Mouse (Mus musculus): ENCODE results near the gene Rfc5. TPM values are rescaled to one million over a fixed set of nuclear protein-coding genes. Genes with fewer than 3 reads are reported as not detected.
"Not testable (repeated sequence)": the region's sequence is repeated elsewhere in the genome, so short reads cannot be mapped to it uniquely, and the experiment has no call there.

Gene Rfc5
- polyA plus RNA-seq, 1 experiment, result 18.5 TPM

DNA sequence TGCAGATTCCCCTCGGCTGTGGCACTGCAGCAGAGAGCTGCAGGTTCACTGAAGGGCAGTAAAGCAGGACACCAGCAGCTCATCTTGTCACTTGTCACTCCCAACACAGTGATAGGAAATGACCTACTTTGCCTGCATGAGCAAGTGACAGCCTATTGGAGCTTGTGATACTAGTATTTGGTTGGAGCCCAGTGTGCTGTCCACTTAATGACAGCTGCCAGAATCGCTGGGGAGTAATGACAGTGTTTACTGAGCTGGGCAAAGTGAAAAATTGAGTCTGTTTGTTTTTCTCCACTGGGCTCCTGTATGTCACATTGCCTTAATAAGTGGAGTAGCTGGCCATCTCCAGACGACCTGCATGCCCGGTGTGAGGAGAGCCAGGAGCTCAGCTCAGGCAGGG is 8.6 kb downstream of the Rfc5 start:
- H3K4me1 ChIP-seq (ENCODE audit: control insufficient read depth, insufficient read depth, low read length), result peaks cover 9% of the 10 kb centered on the region
- no peak overlapping the region for H3K4me3 ChIP-seq (ENCODE audit: insufficient read depth, low read length)
- no peak for TF ChIP-seq POLR2A (IDR thresholded peaks at IDR 0.05; ENCODE audit: extremely low read depth, insufficient read depth, low read length)
- H3K27ac ChIP-seq (ENCODE audit: insufficient read depth, low read length), result no peak overlapping the region

DNA sequence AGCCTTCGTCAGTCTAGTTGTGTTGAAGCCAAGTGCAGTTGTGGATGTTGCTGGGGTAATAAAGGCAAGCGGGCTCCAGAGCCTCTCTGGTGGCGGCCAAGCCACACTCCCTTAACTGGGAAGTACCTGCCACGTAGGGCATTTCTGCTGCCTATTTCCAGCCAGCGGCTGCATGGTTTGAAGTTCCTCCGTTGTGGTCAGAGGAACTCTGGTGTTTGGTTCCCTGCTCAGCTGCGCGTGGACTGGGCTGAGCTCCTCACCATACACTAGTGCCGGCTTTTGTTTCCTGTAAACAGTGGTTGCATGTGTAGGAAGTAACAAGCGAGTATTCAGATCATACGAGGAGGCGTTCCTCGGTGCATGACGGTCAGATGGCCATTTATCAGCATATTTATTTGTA is 11.1 kb downstream of the Rfc5 start:
- not testable (repeated sequence) for H3K4me3 ChIP-seq (ENCODE audit: insufficient read depth, low read length); H3K27ac ChIP-seq (ENCODE audit: insufficient read depth, low read length)
- H3K4me1 ChIP-seq (ENCODE audit: control insufficient read depth, insufficient read depth, low read length), result peaks cover 16% of the 10 kb centered on the region

DNA sequence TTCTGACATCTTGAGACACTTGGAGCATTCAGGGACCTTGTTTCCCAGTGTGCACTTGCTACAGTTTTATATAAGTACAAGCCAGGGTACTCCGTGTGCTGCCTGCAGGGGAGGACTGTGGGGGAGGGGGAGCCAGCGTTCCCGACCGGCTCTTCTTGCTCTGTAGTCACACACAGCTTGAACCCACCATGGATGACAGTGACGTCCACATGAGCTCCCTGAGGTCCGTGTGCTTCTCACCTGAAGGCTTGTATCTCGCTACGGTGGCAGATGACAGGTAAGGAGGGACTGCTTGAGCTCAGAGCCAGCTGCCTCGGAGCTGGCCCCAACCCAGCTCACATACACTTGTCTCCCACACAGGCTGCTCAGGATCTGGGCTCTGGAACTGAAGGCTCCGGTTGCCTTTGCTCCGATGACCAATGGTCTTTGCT is 12.5 kb downstream of the Rfc5 start:
- TF ChIP-seq POLR2A (IDR thresholded peaks at IDR 0.05; ENCODE audit: extremely low read depth, insufficient read depth, low read length), result 0 out of 2 replicates have a peak, but pooled peaks have one; percentile 31
- TF ChIP-seq CTCF (IDR thresholded peaks at IDR 0.05; ENCODE audit: extremely low read depth, insufficient read depth, low read length), result no peak
- Histone ChIP-seq H3K4me3 (ENCODE audit: insufficient read depth, low read length) (no peak overlapping the region), H3K27ac (ENCODE audit: insufficient read depth, low read length) (peak overlapping the region; percentile 56; the same call in 1 of the 2 replicates), H3K4me1 (ENCODE audit: control insufficient read depth, insufficient read depth, low read length) (peaks cover 16% of the 10 kb centered on the region)

DNA sequence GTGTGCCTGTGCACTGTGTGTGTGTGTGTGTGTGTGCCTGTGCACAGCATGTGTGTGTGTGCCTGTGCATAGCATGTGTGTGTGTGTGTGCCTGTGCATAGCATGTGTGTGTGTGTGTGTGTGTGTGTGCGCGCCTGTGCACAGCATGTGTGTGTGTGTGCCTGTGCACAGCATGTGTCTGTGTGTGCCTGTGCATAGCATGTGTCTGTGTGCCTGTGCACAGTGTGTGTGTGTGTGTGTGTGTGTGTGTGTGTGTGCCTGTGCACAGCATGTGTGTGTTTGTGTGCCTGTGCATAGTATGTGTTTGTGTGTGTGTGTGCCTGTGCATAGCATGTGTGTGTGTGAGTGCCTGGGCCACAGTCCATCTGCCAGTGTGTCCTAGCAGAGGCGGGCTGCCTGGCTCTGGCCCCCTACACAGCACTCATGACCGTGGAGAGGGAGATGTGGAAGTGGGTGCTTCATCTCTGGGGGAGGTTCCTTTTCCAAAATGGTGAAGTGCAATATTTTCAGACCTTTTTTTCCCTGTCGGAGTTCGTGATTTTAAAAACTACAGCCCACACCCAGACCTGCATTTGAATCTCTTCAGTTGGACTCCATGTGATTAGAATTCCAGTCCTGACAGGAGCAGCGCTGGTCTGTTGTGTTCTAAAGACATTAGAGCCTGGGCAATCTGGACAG is 14.3 kb downstream of the Rfc5 start:
- peaks cover 16% of the 10 kb centered on the region for H3K4me1 ChIP-seq (ENCODE audit: control insufficient read depth, insufficient read depth, low read length)
- TF ChIP-seq CTCF (IDR thresholded peaks at IDR 0.05; ENCODE audit: extremely low read depth, insufficient read depth, low read length), result no peak
- TF ChIP-seq POLR2A (IDR thresholded peaks at IDR 0.05; ENCODE audit: extremely low read depth, insufficient read depth, low read length), result no peak
- H3K27ac ChIP-seq (ENCODE audit: insufficient read depth, low read length), result peak overlapping the region; percentile 56; the same call in 1 of the 2 replicates
- H3K4me3 ChIP-seq (ENCODE audit: insufficient read depth, low read length), result no peak overlapping the region

DNA sequence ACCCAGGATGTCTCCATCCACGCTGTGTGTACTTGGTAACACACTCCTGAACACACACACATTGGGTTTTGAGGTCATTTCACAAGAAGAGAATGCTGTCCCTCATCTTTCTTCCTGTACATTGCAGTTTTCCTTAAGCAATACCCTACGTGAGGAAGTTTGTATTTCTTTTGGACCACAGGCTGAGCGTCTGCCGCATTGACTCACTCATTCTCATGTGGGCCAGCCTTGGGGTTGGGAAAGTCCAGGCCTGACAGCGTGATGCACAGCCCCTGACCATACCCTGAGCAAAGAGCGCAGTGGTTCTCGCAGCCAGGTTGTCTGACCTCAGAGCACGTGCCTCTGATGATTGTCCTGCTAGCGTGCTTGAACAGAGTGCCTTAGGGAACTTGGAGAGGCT is 15.4 kb downstream of the Rfc5 start:
- H3K4me3 ChIP-seq (ENCODE audit: insufficient read depth, low read length), result no peak overlapping the region
- peaks cover 16% of the 10 kb centered on the region for H3K4me1 ChIP-seq (ENCODE audit: control insufficient read depth, insufficient read depth, low read length)
- H3K27ac ChIP-seq (ENCODE audit: insufficient read depth, low read length), result no peak overlapping the region
- TF ChIP-seq CTCF (IDR thresholded peaks at IDR 0.05; ENCODE audit: extremely low read depth, insufficient read depth, low read length), result no peak
- no peak for TF ChIP-seq POLR2A (IDR thresholded peaks at IDR 0.05; ENCODE audit: extremely low read depth, insufficient read depth, low read length)

DNA sequence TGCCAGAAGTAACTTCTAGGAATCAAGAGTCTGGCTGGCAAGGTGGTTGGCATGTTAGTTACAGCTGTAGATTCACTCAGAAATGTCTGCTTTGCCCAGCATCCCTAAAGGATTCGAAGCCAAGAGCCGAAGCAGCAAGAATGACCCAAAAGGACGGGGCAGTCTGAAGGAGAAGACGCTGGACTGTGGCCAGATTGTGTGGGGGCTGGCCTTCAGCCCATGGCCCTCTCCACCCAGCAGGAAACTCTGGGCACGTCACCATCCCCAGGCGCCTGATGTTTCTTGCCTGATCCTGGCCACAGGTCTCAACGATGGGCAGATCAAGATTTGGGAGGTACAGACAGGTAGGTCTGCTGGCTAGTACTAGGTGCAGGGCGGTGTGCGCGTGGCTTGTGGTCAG is 18.3 kb downstream of the Rfc5 start:
- H3K4me3 ChIP-seq (ENCODE audit: insufficient read depth, low read length), result no peak overlapping the region
- TF ChIP-seq POLR2A (IDR thresholded peaks at IDR 0.05; ENCODE audit: extremely low read depth, insufficient read depth, low read length) (no peak), CTCF (IDR thresholded peaks at IDR 0.05; ENCODE audit: extremely low read depth, insufficient read depth, low read length) (no peak)
- H3K4me1 ChIP-seq (ENCODE audit: control insufficient read depth, insufficient read depth, low read length), result peaks cover 10% of the 10 kb centered on the region
- H3K27ac ChIP-seq (ENCODE audit: insufficient read depth, low read length), result no peak overlapping the region

DNA sequence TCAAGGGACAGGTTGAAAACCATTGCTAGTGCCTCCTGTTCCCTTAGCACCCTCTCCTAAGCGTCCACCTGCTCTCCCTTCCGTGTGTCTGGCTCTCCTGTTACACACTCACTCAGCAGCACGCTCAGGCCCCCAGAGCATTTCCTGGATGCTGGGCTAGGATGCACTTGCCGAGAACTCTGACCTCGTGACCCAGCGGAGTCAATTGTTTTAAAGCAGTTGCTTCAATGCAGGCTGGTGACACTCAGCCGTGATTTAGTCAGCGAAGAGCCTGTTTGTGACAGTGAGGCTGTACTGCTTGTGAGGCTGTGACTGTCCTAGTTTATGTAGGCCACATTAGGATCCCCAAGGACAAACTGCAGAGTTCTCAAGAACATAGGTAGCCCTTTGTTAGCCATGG is 21.6 kb downstream of the Rfc5 start:
- no peak overlapping the region for H3K27ac ChIP-seq (ENCODE audit: insufficient read depth, low read length)
- TF ChIP-seq POLR2A (IDR thresholded peaks at IDR 0.05; ENCODE audit: extremely low read depth, insufficient read depth, low read length), result no peak
- TF ChIP-seq CTCF (IDR thresholded peaks at IDR 0.05; ENCODE audit: extremely low read depth, insufficient read depth, low read length), result no peak
- peaks cover 10% of the 10 kb centered on the region for H3K4me1 ChIP-seq (ENCODE audit: control insufficient read depth, insufficient read depth, low read length)
- no peak overlapping the region for H3K4me3 ChIP-seq (ENCODE audit: insufficient read depth, low read length)

DNA sequence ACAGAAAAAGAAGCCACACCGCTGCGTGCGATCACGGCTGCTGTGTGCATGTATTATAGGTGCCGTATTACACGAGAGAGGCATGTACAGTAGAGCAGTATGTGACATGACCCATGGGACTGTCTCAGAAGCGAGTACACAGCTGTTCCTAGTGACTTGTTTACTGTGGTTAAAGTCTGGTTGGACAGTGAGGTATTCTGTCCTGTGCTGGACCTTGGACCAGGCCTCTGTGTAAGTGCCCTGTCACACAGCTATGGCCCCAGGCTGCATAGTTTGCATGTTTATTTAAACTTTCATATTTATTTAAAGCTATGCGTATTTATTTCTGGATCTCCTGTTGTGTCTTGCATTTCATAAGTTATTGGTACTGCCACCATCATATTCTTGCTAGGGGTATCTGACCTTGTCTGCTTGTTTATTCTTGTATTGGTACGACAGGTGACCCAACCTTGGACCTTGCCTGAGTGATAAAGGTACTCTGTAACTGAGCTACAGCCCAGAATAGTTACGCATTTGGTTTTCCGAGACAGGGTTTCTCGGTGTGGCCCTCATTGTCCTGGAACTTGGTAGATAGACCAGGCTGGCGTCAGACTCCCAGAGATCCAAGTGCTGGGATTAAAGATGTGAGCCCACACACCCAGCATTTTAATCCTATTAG is 22.8 kb downstream of the Rfc5 start:
- H3K4me3 ChIP-seq (ENCODE audit: insufficient read depth, low read length), result no peak overlapping the region
- peaks cover 17% of the 10 kb centered on the region for H3K4me1 ChIP-seq (ENCODE audit: control insufficient read depth, insufficient read depth, low read length)
- no peak for TF ChIP-seq CTCF (IDR thresholded peaks at IDR 0.05; ENCODE audit: extremely low read depth, insufficient read depth, low read length)
- TF ChIP-seq POLR2A (IDR thresholded peaks at IDR 0.05; ENCODE audit: extremely low read depth, insufficient read depth, low read length), result no peak
- H3K27ac ChIP-seq (ENCODE audit: insufficient read depth, low read length), result no peak overlapping the region

DNA sequence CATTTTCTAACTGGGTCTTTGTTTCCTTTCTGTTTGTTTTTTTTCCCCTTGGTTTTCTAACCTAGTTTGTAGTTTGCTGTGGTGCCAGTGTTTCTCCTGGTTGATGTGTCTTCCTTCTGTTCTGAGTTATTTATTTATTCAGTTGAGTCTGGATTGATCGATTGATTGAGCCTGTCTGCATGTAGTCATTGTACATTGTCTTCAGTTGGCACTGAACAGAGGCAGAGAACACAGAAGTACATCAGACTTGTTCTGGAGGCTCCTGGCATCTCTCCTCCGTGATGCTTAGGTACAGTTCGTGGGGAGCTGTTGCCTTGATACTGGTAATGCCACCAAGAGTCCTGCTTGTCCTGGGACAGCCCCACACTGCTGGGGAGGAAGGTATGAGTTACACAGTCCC is 24.0 kb downstream of the Rfc5 start:
- no peak overlapping the region for H3K4me3 ChIP-seq (ENCODE audit: insufficient read depth, low read length)
- TF ChIP-seq CTCF (IDR thresholded peaks at IDR 0.05; ENCODE audit: extremely low read depth, insufficient read depth, low read length) (no peak), POLR2A (IDR thresholded peaks at IDR 0.05; ENCODE audit: extremely low read depth, insufficient read depth, low read length) (no peak)
- H3K4me1 ChIP-seq (ENCODE audit: control insufficient read depth, insufficient read depth, low read length), result peaks cover 24% of the 10 kb centered on the region
- H3K27ac ChIP-seq (ENCODE audit: insufficient read depth, low read length), result 0 out of 2 replicates have a peak overlapping the region, but pooled peaks have one; percentile 21

DNA sequence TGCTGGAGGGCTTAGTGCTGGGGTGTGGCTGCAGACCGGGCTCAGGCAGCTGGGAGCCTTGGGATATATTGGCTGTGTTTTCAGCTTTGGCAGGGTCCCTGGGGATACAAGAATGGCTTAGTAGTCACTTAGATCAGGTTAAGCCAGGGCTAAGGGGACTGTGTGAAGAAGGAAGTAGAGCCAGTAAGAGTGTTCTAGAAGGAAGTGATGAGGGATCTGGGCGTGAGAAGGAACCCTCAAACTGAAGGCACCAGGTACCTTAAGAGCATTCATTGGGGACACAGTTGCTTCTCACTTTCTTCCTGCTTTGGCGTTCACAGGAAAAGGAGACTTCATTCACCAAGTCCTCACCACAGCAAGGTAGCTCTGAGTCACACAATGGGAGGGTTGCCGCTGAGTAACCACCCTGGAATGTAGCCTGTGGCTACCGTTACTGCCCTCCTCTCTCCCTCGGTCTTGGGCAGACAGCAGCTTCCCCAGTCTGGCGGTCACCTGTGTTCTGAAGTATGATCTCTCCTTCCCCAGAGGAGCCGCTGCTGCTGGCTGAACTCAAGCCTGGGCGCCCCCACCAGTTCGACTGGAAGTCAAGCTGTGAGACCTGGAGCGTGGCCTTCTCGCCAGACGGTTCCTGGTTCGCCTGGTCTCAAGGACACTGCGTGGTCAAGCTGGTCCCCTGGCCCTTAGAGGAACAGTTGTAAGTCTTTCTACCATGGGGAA is 25.6 kb downstream of the Rfc5 start:
- TF ChIP-seq CTCF (IDR thresholded peaks at IDR 0.05; ENCODE audit: extremely low read depth, insufficient read depth, low read length), result no peak
- TF ChIP-seq POLR2A (IDR thresholded peaks at IDR 0.05; ENCODE audit: extremely low read depth, insufficient read depth, low read length), result no peak
- H3K27ac ChIP-seq (ENCODE audit: insufficient read depth, low read length), result peak overlapping the region; percentile 26; the same call in 1 of the 2 replicates
- no peak overlapping the region for H3K4me3 ChIP-seq (ENCODE audit: insufficient read depth, low read length)
- peaks cover 29% of the 10 kb centered on the region for H3K4me1 ChIP-seq (ENCODE audit: control insufficient read depth, insufficient read depth, low read length)
